Mouse (Mus musculus) brain, embryonic 14.5 days (tissue): Measurements from ENCODE around the gene Arhgef9.

Experiments used
- CTCF ChIP-seq: fragments of 200-500 bp; IDR thresholded peaks from 2 replicates; pipeline ENCODE4 v1.5.1; 2012; ENCODE audit warnings: inconsistent platforms, mild to moderate bottlenecking, moderate library complexity, borderline replicate concordance; ENCODE audit not compliant: insufficient read depth, insufficient read length; ENCODE audit errors: extremely low read depth
- POLR2A ChIP-seq: fragments of 200-500 bp; IDR thresholded peaks from 2 replicates; pipeline ENCODE4 v1.6.1; 2012; ENCODE audit warnings: mild to moderate bottlenecking, inconsistent platforms, borderline replicate concordance; ENCODE audit not compliant: poor library complexity, insufficient read depth, insufficient read length, severe bottlenecking; ENCODE audit errors: extremely low read depth

DNA sequence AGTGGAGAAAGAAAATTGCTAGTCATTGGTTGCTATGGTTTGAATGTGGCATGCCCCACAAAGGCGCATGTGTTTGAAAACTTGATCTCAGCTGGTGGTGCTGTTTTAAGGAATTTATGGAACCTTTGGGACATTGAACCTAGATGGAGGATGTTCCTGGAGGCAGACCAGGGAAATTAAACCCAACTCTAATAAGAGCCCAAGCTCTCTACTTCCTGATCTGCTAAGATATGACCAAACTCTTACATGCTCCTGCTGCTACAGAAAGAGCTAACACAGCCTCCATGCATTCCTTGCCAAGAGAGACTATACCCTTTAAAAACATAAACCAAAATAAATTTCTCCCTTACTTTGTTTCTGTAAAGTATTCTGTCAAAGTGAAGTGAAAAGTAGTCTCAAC, 63.7 kb downstream of the Arhgef9 start:
- TF ChIP-seq CTCF (no peak), POLR2A (no peak)
